Mouse (Mus musculus): ENCODE data around the gene Slc23a4. TPM values are rescaled to one million over a fixed set of nuclear protein-coding genes. Genes with fewer than 3 reads are reported as not detected.

Gene Slc23a4
- polyA plus RNA-seq, 1 experiment from 2014 or later = 0.21 TPM

- no peaks in the 10 kb centered on the region for H3K36me3 ChIP-seq (ENCODE audit: insufficient read depth, low read length)
- WGBS = 74% methylated on average over 2 of the region's 2 CpGs
- H3K4me1 ChIP-seq (replicated peaks; ENCODE audit: insufficient read depth, low read length) = no peaks in the 10 kb centered on the region
- H3K27ac ChIP-seq = no peak overlapping the region
- no peak overlapping the region for H3K4me2 ChIP-seq (ENCODE audit: low read length)
- no peaks in the 10 kb centered on the region for H3K27me3 ChIP-seq (ENCODE audit: insufficient read depth, low read length)
- no peak for TF ChIP-seq CTCF (IDR thresholded peaks at IDR 0.05; ENCODE audit: low read depth)
- no peak for ATAC-seq (replicated peaks; ENCODE audit: low FRiP score, low read depth)
- DNase-seq (ENCODE audit: low spot score) = no peak
- H3K9ac ChIP-seq (ENCODE audit: low read depth, low read length) = no peak overlapping the region
- H3K4me3 ChIP-seq (replicated peaks; ENCODE audit: low read depth, low read length) = no peak overlapping the region
- no peaks in the 10 kb centered on the region for H3K9me3 ChIP-seq (replicated peaks; ENCODE audit: low read length)
Measured at GRCm38 (mm10) chr6:34941496-34941895, 46.7 kb downstream of the Slc23a4 start.

GRCm38 (mm10) chr6:34939451-34939850 is 48.8 kb downstream of the Slc23a4 start:
- Histone ChIP-seq H3K9ac (ENCODE audit: low read depth, low read length) (no peak overlapping the region), H3K4me3 (replicated peaks; ENCODE audit: low read depth, low read length) (no peak overlapping the region), H3K27me3 (ENCODE audit: insufficient read depth, low read length) (no peaks in the 10 kb centered on the region), H3K4me1 (replicated peaks; ENCODE audit: insufficient read depth, low read length) (no peaks in the 10 kb centered on the region), H3K4me2 (ENCODE audit: low read length) (no peak overlapping the region), H3K36me3 (ENCODE audit: insufficient read depth, low read length) (no peaks in the 10 kb centered on the region), H3K27ac (no peak overlapping the region), H3K9me3 (replicated peaks; ENCODE audit: low read length) (no peaks in the 10 kb centered on the region)
- no peak for ATAC-seq (replicated peaks; ENCODE audit: low FRiP score, low read depth)
- 90% methylated on average over 8 of the region's 8 CpGs for WGBS
- TF ChIP-seq CTCF (IDR thresholded peaks at IDR 0.05; ENCODE audit: low read depth) = no peak
- no peak for DNase-seq (ENCODE audit: low spot score)

- no peaks in the 10 kb centered on the region for H3K9me3 ChIP-seq (replicated peaks; ENCODE audit: low read length)
- no peaks in the 10 kb centered on the region for H3K36me3 ChIP-seq (ENCODE audit: insufficient read depth, low read length)
- TF ChIP-seq CTCF (IDR thresholded peaks at IDR 0.05; ENCODE audit: low read depth) = no peak
- no peaks in the 10 kb centered on the region for H3K27me3 ChIP-seq (ENCODE audit: insufficient read depth, low read length)
- no peak overlapping the region for H3K4me3 ChIP-seq (replicated peaks; ENCODE audit: low read depth, low read length)
- H3K4me1 ChIP-seq (replicated peaks; ENCODE audit: insufficient read depth, low read length) = no peaks in the 10 kb centered on the region
- H3K4me2 ChIP-seq (ENCODE audit: low read length) = no peak overlapping the region
- WGBS = 41% methylated on average over 4 of the region's 4 CpGs
- no peak overlapping the region for H3K9ac ChIP-seq (ENCODE audit: low read depth, low read length)
- no peak for ATAC-seq (replicated peaks; ENCODE audit: low FRiP score, low read depth)
- no peak for DNase-seq (ENCODE audit: low spot score)
- no peak overlapping the region for H3K27ac ChIP-seq
Measured at GRCm38 (mm10) chr6:34938929-34939325, 49.3 kb downstream of the Slc23a4 start.

GRCm38 (mm10) chr6:34938280-34938928 is 49.8 kb downstream of the Slc23a4 start:
- H3K4me2 ChIP-seq (ENCODE audit: low read length) = no peak overlapping the region
- H3K27ac ChIP-seq = no peak overlapping the region

GRCm38 (mm10) chr6:34936743-34937142 is 51.5 kb downstream of the Slc23a4 start:
- TF ChIP-seq CTCF (IDR thresholded peaks at IDR 0.05; ENCODE audit: low read depth) = peak; percentile 29; the same call in 1 of the 2 replicates
- H3K27me3 ChIP-seq (ENCODE audit: insufficient read depth, low read length) = no peaks in the 10 kb centered on the region
- no peak overlapping the region for H3K27ac ChIP-seq
- H3K36me3 ChIP-seq (ENCODE audit: insufficient read depth, low read length) = no peaks in the 10 kb centered on the region
- 71% methylated on average over 5 of the region's 5 CpGs for WGBS
- H3K9me3 ChIP-seq (replicated peaks; ENCODE audit: low read length) = no peaks in the 10 kb centered on the region
- H3K4me3 ChIP-seq (replicated peaks; ENCODE audit: low read depth, low read length) = no peak overlapping the region
- no peak overlapping the region for H3K9ac ChIP-seq (ENCODE audit: low read depth, low read length)
- ATAC-seq (replicated peaks; ENCODE audit: low FRiP score, low read depth) (no peak), DNase-seq (ENCODE audit: low spot score) (no peak)
- H3K4me2 ChIP-seq (ENCODE audit: low read length) = no peak overlapping the region
- no peaks in the 10 kb centered on the region for H3K4me1 ChIP-seq (replicated peaks; ENCODE audit: insufficient read depth, low read length)

More at GRCm38 (mm10) chr6:34938280-34938928, 49.8 kb downstream of the Slc23a4 start:
- H3K4me1 ChIP-seq (replicated peaks; ENCODE audit: insufficient read depth, low read length) = no peaks in the 10 kb centered on the region
- TF ChIP-seq CTCF (IDR thresholded peaks at IDR 0.05; ENCODE audit: low read depth) = no peak
- ATAC-seq (replicated peaks; ENCODE audit: low FRiP score, low read depth) = no peak
- H3K9me3 ChIP-seq (replicated peaks; ENCODE audit: low read length) = no peaks in the 10 kb centered on the region
- H3K9ac ChIP-seq (ENCODE audit: low read depth, low read length) = no peak overlapping the region
- DNase-seq (ENCODE audit: low spot score) = no peak
- WGBS = 76% methylated on average over 7 of the region's 7 CpGs
- H3K27me3 ChIP-seq (ENCODE audit: insufficient read depth, low read length) = no peaks in the 10 kb centered on the region
- no peak overlapping the region for H3K4me3 ChIP-seq (replicated peaks; ENCODE audit: low read depth, low read length)
- no peaks in the 10 kb centered on the region for H3K36me3 ChIP-seq (ENCODE audit: insufficient read depth, low read length)

- DNase-seq (ENCODE audit: low spot score) (no peak), ATAC-seq (replicated peaks; ENCODE audit: low FRiP score, low read depth) (no peak)
- Histone ChIP-seq H3K9ac (ENCODE audit: low read depth, low read length) (no peak overlapping the region), H3K9me3 (replicated peaks; ENCODE audit: low read length) (no peaks in the 10 kb centered on the region), H3K4me2 (ENCODE audit: low read length) (no peak overlapping the region), H3K36me3 (ENCODE audit: insufficient read depth, low read length) (no peaks in the 10 kb centered on the region), H3K4me3 (replicated peaks; ENCODE audit: low read depth, low read length) (no peak overlapping the region), H3K27ac (no peak overlapping the region), H3K4me1 (replicated peaks; ENCODE audit: insufficient read depth, low read length) (no peaks in the 10 kb centered on the region), H3K27me3 (ENCODE audit: insufficient read depth, low read length) (no peaks in the 10 kb centered on the region)
- no peak for TF ChIP-seq CTCF (IDR thresholded peaks at IDR 0.05; ENCODE audit: low read depth)
- WGBS = 84% methylated on average over 1 of the region's 1 CpGs
Measured at GRCm38 (mm10) chr6:34932633-34933032, 55.6 kb downstream of the Slc23a4 start.

GRCm38 (mm10) chr6:34927594-34927993 is 60.6 kb downstream of the Slc23a4 start:
- Histone ChIP-seq H3K27ac (no peak overlapping the region), H3K9ac (ENCODE audit: low read depth, low read length) (no peak overlapping the region), H3K4me3 (replicated peaks; ENCODE audit: low read depth, low read length) (no peak overlapping the region), H3K4me1 (replicated peaks; ENCODE audit: insufficient read depth, low read length) (no peaks in the 10 kb centered on the region), H3K4me2 (ENCODE audit: low read length) (no peak overlapping the region), H3K27me3 (ENCODE audit: insufficient read depth, low read length) (no peaks in the 10 kb centered on the region), H3K9me3 (replicated peaks; ENCODE audit: low read length) (no peaks in the 10 kb centered on the region), H3K36me3 (ENCODE audit: insufficient read depth, low read length) (no peaks in the 10 kb centered on the region)
- TF ChIP-seq CTCF (IDR thresholded peaks at IDR 0.05; ENCODE audit: low read depth) = no peak
- 90% methylated on average over 8 of the region's 8 CpGs for WGBS
- ATAC-seq (replicated peaks; ENCODE audit: low FRiP score, low read depth) = no peak
- no peak for DNase-seq (ENCODE audit: low spot score)
